Mouse (Mus musculus): ENCODE results near the gene Htr2b. TPM values are rescaled to one million over a fixed set of nuclear protein-coding genes. Genes with fewer than 3 reads are reported as not detected.

Htr2b gene
- polyA plus RNA-seq, 2 experiments from 2014 or later, result 0.39 TPM; not detected in 1

GRCm38 (mm10) chr1:86076565-86076964 is 35.2 kb downstream of the Htr2b start:
- no peak for ATAC-seq

- peak; percentile 88 for ATAC-seq
Measured at GRCm38 (mm10) chr1:86064271-86064991, 47.3 kb downstream of the Htr2b start, which contains the start of gene Psmd1. Psmd1 (plus strand) TSS chr1:86064387.

DNA sequence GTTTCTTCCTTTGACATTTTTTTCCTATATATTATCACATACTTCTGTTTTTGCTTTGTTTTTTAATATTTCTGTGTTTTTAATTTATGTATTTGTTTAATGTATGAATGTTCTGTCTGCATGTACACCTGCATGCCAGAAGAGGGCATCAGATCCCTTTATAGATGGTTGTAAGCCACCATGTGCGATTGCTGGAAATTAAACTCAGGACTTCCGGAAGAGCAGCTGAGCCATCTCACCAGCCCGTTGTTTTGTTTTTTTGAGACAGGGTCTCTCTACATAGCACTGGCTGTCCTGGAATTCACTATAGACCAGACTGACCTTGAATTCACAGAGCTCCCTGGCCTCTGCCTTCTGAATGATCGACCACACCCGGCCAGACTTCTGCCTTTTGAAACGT is 49.2 kb downstream of the Htr2b start:
- ATAC-seq, result no peak

GRCm38 (mm10) chr1:86058856-86059769 is 52.7 kb downstream of the Htr2b start:
- peak; percentile 83 for ATAC-seq

DNA sequence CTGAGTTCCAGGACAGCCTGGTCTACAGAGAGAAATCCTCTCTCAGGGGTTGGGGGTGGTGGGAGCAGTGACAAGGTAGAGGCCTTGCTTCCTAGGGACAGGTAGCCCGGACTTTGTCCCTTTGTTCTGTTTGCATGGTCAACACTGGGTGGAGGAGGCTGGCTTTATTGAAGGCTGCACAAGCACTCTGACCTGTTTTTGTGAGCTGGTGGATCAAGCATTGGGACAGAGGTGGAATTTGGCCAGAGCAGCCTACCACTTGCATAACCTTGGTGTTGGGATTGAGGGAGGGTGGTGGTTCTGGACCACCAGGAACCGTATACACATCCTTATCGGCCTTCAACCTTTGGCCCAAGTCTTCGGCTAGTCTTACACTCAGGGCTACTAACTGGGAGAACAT is 55.5 kb downstream of the Htr2b start:
- no peak for ATAC-seq

DNA sequence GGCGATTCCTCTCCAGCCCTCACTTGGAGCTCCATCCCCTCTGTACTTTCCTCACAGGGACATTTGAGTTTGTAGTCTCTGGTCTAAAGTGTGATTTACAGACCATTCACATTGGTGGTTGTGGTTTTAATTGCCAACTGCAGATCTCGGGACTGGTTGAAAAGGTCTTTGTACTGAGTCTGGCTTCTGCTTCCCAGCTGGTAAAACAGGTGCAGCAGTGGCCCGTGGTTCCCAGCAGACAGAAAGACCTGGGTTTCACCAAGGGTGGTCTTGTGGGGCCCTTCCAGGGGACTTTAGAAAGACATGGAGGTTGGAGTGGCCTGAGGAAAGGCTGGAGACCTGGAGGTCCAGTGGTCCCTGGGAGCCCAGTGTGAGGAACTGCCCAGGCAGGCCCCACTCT is 56.8 kb downstream of the Htr2b start:
- ATAC-seq, result no peak

DNA sequence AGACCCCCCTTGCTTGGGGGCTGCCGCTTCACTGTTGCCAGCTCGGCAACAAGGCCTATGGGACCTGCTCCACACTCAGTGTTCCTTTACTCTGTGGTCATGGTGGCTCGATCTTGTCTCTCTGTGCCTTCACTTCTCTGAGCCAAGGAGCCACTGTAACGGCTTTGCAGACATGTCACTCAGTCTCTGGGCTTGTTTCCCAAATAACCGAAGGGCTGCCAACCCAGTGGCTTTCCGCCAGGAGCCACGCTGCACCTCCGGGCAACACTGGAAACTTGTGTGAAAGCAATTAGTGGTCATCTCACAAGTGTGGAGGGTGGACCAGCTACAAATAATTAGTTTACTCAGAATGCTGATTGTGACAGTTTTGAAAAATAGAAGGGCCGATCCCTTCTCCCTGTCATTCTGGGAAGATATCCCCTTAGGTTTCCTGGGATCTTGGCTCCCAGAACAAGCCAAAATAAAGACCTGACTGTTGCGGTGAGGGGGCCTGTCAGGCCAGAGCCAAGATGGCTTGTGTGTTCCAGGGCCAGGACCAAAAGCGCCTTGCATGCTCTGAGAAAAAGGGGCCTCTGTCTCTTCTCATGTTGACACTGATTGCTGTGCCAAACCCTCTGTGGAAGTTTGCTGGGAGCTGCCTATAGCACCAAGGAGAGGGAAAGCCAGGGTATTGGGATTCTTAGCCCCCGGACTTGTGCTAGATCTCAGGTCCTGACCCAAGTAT is 58.4 kb downstream of the Htr2b start:
- ATAC-seq, result no peak

Other genes with a start within 250 kb of the Htr2b start
- gene Itm2c, start 217.7 kb downstream of the Htr2b start, polyA plus RNA-seq (2017; shearing (Covaris generic)), result 100 to 1,000 TPM; 106 to 170 TPM
- gene 4933407L21Rik, start 183.5 kb downstream of the Htr2b start, polyA plus RNA-seq (2017; shearing (Covaris generic)), result 1 to 10 TPM in 1 of 2 experiments, under 1 TPM in 1; 0.47 to 1.0 TPM
- 10 to 100 TPM in 1 of 2 experiments, 1 to 10 TPM in 1; 2.7 to 10.2 TPM for gene Gpr55, start 151.0 kb downstream of the Htr2b start, polyA plus RNA-seq (2017; shearing (Covaris generic))
- not detected for gene Spata3, start 95.2 kb downstream of the Htr2b start, polyA plus RNA-seq (2017; shearing (Covaris generic))
- not detected for gene 2810459M11Rik, start 66.1 kb downstream of the Htr2b start, polyA plus RNA-seq (2017; shearing (Covaris generic))
- 10 to 100 TPM; 69.8 to 71.7 TPM for gene Psmd1, start 47.6 kb downstream of the Htr2b start, polyA plus RNA-seq (2017; shearing (Covaris generic))
- gene Gm21972, start 21.7 kb upstream of the Htr2b start, polyA plus RNA-seq (2017; shearing (Covaris generic)), result not detected
- 1 to 10 TPM; 6.2 to 7.8 TPM for gene Armc9, start 42.8 kb upstream of the Htr2b start, polyA plus RNA-seq (2017; shearing (Covaris generic))
- gene B3gnt7, start 190.9 kb upstream of the Htr2b start, polyA plus RNA-seq (2017; shearing (Covaris generic)), result not detected
- 100 to 1,000 TPM; 304 to 334 TPM for gene Ncl, start 247.4 kb upstream of the Htr2b start, polyA plus RNA-seq (2017; shearing (Covaris generic))